Mouse (Mus musculus) kidney, adult 18-20 months (tissue): ENCODE measurements around the gene Nlgn2.
A peak's percentile ranks its signal among the peaks of the same experiment; 100 is the strongest.

Source experiments
- DNase-seq: peaks from one replicate; pipeline ENCODE4 v3.0.0; 2021

Gene Nlgn2

GRCm38 (mm10) chr11:69858113-69858998 lies 20.8 kb upstream of the Nlgn2 start, which contains the start of gene Tnk1:
TSS of gene Tnk1 (minus strand) at chr11:69858730.
- peak; percentile 74 for DNase-seq

GRCm38 (mm10) chr11:69855347-69855746 lies 17.8 kb upstream of the Nlgn2 start:
- DNase-seq = no peak

GRCm38 (mm10) chr11:69854680-69855079 lies 17.1 kb upstream of the Nlgn2 start:
- DNase-seq = no peak

GRCm38 (mm10) chr11:69853994-69854393 lies 16.4 kb upstream of the Nlgn2 start:
- peak; percentile 39 for DNase-seq

GRCm38 (mm10) chr11:69850754-69851153 lies 13.2 kb upstream of the Nlgn2 start:
- no peak for DNase-seq

- no peak for DNase-seq
Measured at GRCm38 (mm10) chr11:69849884-69850283, 12.3 kb upstream of the Nlgn2 start.

GRCm38 (mm10) chr11:69849128-69849527 lies 11.5 kb upstream of the Nlgn2 start:
- DNase-seq = no peak

GRCm38 (mm10) chr11:69848021-69848420 lies 10.4 kb upstream of the Nlgn2 start:
- no peak for DNase-seq

GRCm38 (mm10) chr11:69846738-69847688 lies 9.4 kb upstream of the Nlgn2 start:
- peak; percentile 37 for DNase-seq

- DNase-seq = peak; percentile 95
Measured at GRCm38 (mm10) chr11:69846198-69846680, 8.7 kb upstream of the Nlgn2 start, which contains the start of gene Plscr3. TSS of gene Plscr3 (plus strand) at chr11:69846376.

- no peak for DNase-seq
Measured at GRCm38 (mm10) chr11:69838714-69839104, 1.1 kb upstream of the Nlgn2 start.

- DNase-seq = peak; percentile 95
Measured at GRCm38 (mm10) chr11:69837952-69838713, 549 bp upstream of the Nlgn2 start, which contains the start of gene Tmem256. TSS of gene Tmem256 (plus strand) at chr11:69838514.

GRCm38 (mm10) chr11:69836703-69837576 lies 644 bp downstream of the Nlgn2 start:
- no peak for DNase-seq

- DNase-seq = no peak
Measured at GRCm38 (mm10) chr11:69835966-69836335, 1.6 kb downstream of the Nlgn2 start.

GRCm38 (mm10) chr11:69835326-69835965 lies 2.1 kb downstream of the Nlgn2 start:
- DNase-seq = no peak

- peak; percentile 49 for DNase-seq
Measured at GRCm38 (mm10) chr11:69834001-69834549, 3.5 kb downstream of the Nlgn2 start.

GRCm38 (mm10) chr11:69833554-69833953 lies 4.0 kb downstream of the Nlgn2 start:
- DNase-seq = no peak

GRCm38 (mm10) chr11:69828832-69829231 lies 8.8 kb downstream of the Nlgn2 start:
- DNase-seq = no peak

GRCm38 (mm10) chr11:69823456-69823855 lies 14.1 kb downstream of the Nlgn2 start:
- no peak for DNase-seq

GRCm38 (mm10) chr11:69822080-69822479 lies 15.5 kb downstream of the Nlgn2 start, which contains the start of gene Spem1:
TSS of gene Spem1 (minus strand) at chr11:69822180.
- no peak for DNase-seq
